Mouse (Mus musculus) limb, embryonic 11.5 days (tissue): ENCODE measurements at regions not wholly inside any gene's neighbourhood (a gene's known extent, or its start where the extent isn't known, plus 50 kb on each side); places are given as distances from the start of the nearest gene placed in this dataset.

Source experiments
- ATAC-seq: fragments of 200-750 bp; cut with Nextera tagmentation; 2 replicates; pipeline ENCODE4 v1.8.0; 2017; ENCODE audit warnings: low read depth; ENCODE audit not compliant: insufficient number of reproducible peaks, low FRiP score, low TSS enrichment
- DNase-seq: peaks from one replicate; pipeline ENCODE4 v3.0.0-alpha.2; 2015; ENCODE audit warnings: low spot score
- H3K27ac ChIP-seq: fragments of 300-500 bp; sonication (generic); replicated peaks from 2 replicates; pipeline ENCODE4 v1.5.1; 2014; ENCODE audit warnings: low read depth, mild to moderate bottlenecking, low read length
- H3K27me3 ChIP-seq: fragments of 300-500 bp; sonication (generic); 2 replicates; pipeline ENCODE4 v1.6.1; 2014; ENCODE audit warnings: mild to moderate bottlenecking, low read length, mixed read lengths; ENCODE audit not compliant: control insufficient read depth, insufficient read depth
- H3K36me3 ChIP-seq: fragments of 300-500 bp; sonication (generic); 2 replicates; pipeline ENCODE4 v1.6.1; 2014; ENCODE audit warnings: mild to moderate bottlenecking, low read length, moderate library complexity, mixed read lengths; ENCODE audit not compliant: control insufficient read depth, insufficient read depth
- H3K4me1 ChIP-seq: fragments of 300-500 bp; sonication (generic); 2 replicates; pipeline ENCODE4 v1.6.1; 2014; ENCODE audit warnings: low read length, mixed read lengths; ENCODE audit not compliant: control insufficient read depth, insufficient read depth
- H3K4me2 ChIP-seq: fragments of 300-500 bp; sonication (generic); 2 replicates; pipeline ENCODE4 v1.6.1; 2014; ENCODE audit warnings: low read depth, mild to moderate bottlenecking, moderate library complexity; ENCODE audit not compliant: severe bottlenecking
- H3K4me3 ChIP-seq: fragments of 300-500 bp; sonication (generic); 2 replicates; pipeline ENCODE4 v1.5.1; 2014; ENCODE audit warnings: low read depth, low read length
- H3K9ac ChIP-seq: fragments of 300-500 bp; sonication (generic); 2 replicates; pipeline ENCODE4 v1.6.1; 2014; ENCODE audit warnings: mild to moderate bottlenecking, low read length
- H3K9me3 ChIP-seq: fragments of 300-500 bp; sonication (generic); 2 replicates; pipeline ENCODE4 v1.6.1; 2016; ENCODE audit warnings: low read length; ENCODE audit not compliant: control insufficient read depth
- WGBS: fragments of 180-500 bp; shearing (Covaris S2); extraction: QIAGEN DNeasy Blood & Tissue Kit; methylation state at CpG from one replicate; pipeline ENCODE4 v1.1.7; 2014; 5-methylcytosine and 5-hydroxymethylcytosine counted together

- no peak for DNase-seq
- no peaks in the 10 kb centered on the region for H3K27me3 ChIP-seq
- WGBS: 81% methylated on average over 2 of the region's 2 CpGs
- H3K9me3 ChIP-seq: no peaks in the 10 kb centered on the region
- ATAC-seq: no peak
- H3K27ac ChIP-seq: no peak overlapping the region
- no peaks in the 10 kb centered on the region for H3K4me1 ChIP-seq
- H3K36me3 ChIP-seq: no peaks in the 10 kb centered on the region
- H3K9ac ChIP-seq: no peak overlapping the region
- H3K4me3 ChIP-seq: no peak overlapping the region
- no peak overlapping the region for H3K4me2 ChIP-seq
These were observed 705.1 kb downstream of the Zpld1 start for GRCm38 (mm10) chr16:54592643-54593042.
